Mouse (Mus musculus): ENCODE data around the gene Gdf1.

GRCm38 (mm10) chr8:70332878-70333202 lies 3.2 kb downstream of the Gdf1 start:
- no peak for TF ChIP-seq CTCF (IDR thresholded peaks at IDR 0.05; ENCODE audit: low read depth)
- no peak for TF ChIP-seq EP300 (IDR thresholded peaks at IDR 0.05; ENCODE audit: low read depth)

All from liver, postnatal 0 days (tissue).